Mouse (Mus musculus): ENCODE results near the gene Mark2. TPM values are rescaled to one million over a fixed set of nuclear protein-coding genes. Genes with fewer than 3 reads are reported as not detected.

The Mark2 gene
- polyA plus RNA-seq, 1 experiment from 2014 or later: 58.4 TPM

DNA sequence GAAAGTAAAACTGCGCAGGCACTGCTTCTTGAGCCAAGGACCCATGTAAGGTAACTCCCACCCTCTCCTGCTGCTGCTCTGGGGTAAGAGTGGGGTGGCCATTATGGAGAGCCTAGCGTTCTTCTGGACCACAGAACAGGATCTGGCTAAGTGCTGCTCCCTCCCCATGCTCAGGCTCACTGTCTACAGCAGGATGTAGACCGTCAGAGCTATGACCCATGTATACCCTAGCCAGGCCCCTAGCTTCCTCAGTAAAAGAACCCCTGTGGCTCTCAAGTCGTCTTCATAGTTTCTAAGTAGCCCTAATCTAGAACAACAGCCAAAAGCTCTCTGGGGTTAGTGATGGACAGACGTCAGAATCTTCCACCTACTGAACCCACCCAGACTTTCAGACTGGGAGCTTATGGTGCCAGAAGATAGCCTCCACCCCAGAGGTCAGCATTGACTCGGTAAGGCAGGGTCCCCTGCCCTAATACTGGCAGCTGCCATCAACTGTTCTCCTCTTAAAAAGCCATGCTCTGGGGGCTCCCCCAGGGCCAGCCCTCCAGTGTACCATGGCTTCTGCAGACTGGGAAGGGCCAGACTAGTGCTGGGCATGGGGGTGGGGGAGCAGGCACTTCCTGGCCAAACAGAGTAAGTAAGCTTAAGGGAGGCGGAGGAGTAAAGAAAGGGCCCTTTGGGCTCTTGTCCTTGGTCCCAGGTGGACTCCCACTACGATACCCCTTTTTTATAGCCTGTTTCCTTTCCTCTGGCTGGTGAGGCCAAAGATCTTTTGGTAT, 47.4 kb downstream of the Mark2 start:
- Histone ChIP-seq H3K27me3 (ENCODE audit: control insufficient read depth, insufficient read depth, low read length) (no peaks in the 10 kb centered on the region), H3K4me1 (ENCODE audit: control insufficient read depth, insufficient read depth, low read length) (peaks cover 5% of the 10 kb centered on the region; the same call in 1 of the 2 replicates), H3K9me3 (ENCODE audit: control insufficient read depth, low read length) (no peaks in the 10 kb centered on the region), H3K4me3 (ENCODE audit: low read depth, low read length) (no peak overlapping the region), H3K9ac (ENCODE audit: low read length) (no peak overlapping the region), H3K36me3 (ENCODE audit: control insufficient read depth, insufficient read depth, low read length) (no peaks in the 10 kb centered on the region), H3K27ac (ENCODE audit: low read depth, low read length) (no peak overlapping the region), H3K4me2 (ENCODE audit: low read depth) (no peak overlapping the region)
- 71% methylated on average over 8 of the region's 8 CpGs for WGBS
- DNase-seq (ENCODE audit: low spot score) (no peak), ATAC-seq (ENCODE audit: insufficient read depth, low FRiP score, low TSS enrichment) (no peak)

DNA sequence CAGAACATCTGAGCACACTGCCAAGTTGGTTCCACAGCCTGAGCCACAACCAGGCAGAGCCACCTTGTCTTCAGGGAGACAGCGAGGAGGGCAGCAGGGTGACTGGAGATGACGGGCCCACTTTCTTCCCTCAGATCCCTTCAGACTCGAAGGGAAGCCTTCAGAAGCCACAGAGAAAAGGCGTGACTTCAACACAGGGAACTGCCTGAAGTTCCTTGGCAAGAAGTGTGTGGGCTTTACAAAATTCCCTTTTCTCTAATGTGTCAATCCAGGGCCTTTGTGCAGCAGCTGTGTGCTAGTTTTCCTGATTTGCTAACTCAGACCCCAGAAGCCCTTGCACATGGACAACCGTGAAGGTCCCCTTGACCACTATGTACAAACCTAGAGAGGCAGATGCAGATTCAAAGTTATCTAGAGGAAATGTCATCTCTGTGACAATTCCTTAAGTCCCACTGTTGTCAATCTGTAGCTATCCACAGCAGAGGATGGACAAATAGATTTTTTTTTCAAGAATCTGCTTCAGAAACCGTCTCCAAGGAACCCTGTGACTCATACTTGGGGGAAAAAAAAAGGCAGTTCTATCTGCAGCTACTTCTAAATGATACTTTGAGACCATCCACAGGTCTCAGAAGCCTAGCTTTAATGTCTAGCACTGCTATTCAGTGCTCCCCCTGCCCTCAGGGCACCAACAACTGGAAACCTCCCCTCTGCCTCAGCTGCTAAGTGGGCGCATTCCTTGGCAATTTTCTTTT, 49.5 kb downstream of the Mark2 start:
- H3K9ac ChIP-seq (ENCODE audit: low read length): no peak overlapping the region
- H3K36me3 ChIP-seq (ENCODE audit: control insufficient read depth, insufficient read depth, low read length): 0 out of 2 replicates have a peak, but pooled peaks cover 2% of the 10 kb centered on the region
- H3K9me3 ChIP-seq (ENCODE audit: control insufficient read depth, low read length): no peaks in the 10 kb centered on the region
- no peaks in the 10 kb centered on the region for H3K27me3 ChIP-seq (ENCODE audit: control insufficient read depth, insufficient read depth, low read length)
- no peak overlapping the region for H3K4me2 ChIP-seq (ENCODE audit: low read depth)
- no peak overlapping the region for H3K4me3 ChIP-seq (ENCODE audit: low read depth, low read length)
- 84% methylated on average over 7 of the region's 7 CpGs for WGBS
- H3K27ac ChIP-seq (ENCODE audit: low read depth, low read length): no peak overlapping the region
- DNase-seq (ENCODE audit: low spot score): no peak
- H3K4me1 ChIP-seq (ENCODE audit: control insufficient read depth, insufficient read depth, low read length): peaks cover 5% of the 10 kb centered on the region; the same call in 1 of the 2 replicates
- ATAC-seq (ENCODE audit: insufficient read depth, low FRiP score, low TSS enrichment): no peak

DNA sequence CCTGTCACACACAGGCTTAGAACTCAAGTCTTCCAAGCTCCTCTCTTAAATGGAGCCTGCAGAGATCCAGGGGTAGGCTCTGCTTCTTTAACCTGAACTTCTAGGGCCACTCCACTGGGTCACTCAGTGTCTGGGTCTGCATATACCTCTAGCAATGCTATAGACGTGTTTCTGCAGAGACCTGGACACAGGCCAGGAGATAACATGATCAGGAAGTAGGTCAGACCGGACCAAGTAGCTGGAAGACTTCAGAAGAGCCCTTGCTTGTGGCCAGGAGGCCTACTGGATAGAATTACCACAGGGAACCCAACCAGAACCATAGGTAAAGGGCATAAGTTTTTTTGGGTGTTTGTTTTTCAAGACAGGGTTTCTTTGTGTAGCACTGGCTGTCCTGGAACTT, 51.9 kb downstream of the Mark2 start:
- DNase-seq (ENCODE audit: low spot score) (no peak), ATAC-seq (ENCODE audit: insufficient read depth, low FRiP score, low TSS enrichment) (no peak)
- H3K4me3 ChIP-seq (ENCODE audit: low read depth, low read length): no peak overlapping the region
- no peaks in the 10 kb centered on the region for H3K27me3 ChIP-seq (ENCODE audit: control insufficient read depth, insufficient read depth, low read length)
- WGBS: 78% methylated on average over 2 of the region's 2 CpGs
- peaks cover 7% of the 10 kb centered on the region for H3K36me3 ChIP-seq (ENCODE audit: control insufficient read depth, insufficient read depth, low read length)
- no peaks in the 10 kb centered on the region for H3K9me3 ChIP-seq (ENCODE audit: control insufficient read depth, low read length)
- peaks cover 5% of the 10 kb centered on the region; the same call in 1 of the 2 replicates for H3K4me1 ChIP-seq (ENCODE audit: control insufficient read depth, insufficient read depth, low read length)
- H3K27ac ChIP-seq (ENCODE audit: low read depth, low read length): no peak overlapping the region
- H3K9ac ChIP-seq (ENCODE audit: low read length): no peak overlapping the region
- H3K4me2 ChIP-seq (ENCODE audit: low read depth): no peak overlapping the region

DNA sequence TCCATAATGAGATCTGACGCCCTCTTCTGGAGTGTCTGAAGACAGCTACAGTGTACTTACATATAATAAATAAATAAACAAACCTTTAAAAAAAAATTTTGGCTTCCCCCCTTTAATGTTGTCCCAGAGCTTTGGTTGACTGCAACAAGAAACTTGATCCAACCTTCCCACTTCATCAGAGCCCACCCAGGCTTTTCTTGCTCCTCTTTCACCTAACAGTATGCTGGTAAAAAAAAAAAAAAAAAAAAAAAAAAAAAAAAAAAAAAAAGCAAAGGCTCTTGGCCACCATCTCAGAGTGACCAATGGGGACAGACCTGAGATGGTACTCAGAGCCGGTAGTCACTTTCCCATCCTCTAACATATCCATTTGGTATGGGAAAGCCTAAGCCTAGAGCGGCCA, 53.4 kb downstream of the Mark2 start:
- Histone ChIP-seq H3K36me3 (ENCODE audit: control insufficient read depth, insufficient read depth, low read length) (peaks cover 13% of the 10 kb centered on the region), H3K27me3 (ENCODE audit: control insufficient read depth, insufficient read depth, low read length) (no peaks in the 10 kb centered on the region), H3K27ac (ENCODE audit: low read depth, low read length) (no peak overlapping the region), H3K4me2 (ENCODE audit: low read depth) (no peak overlapping the region), H3K4me1 (ENCODE audit: control insufficient read depth, insufficient read depth, low read length) (peaks cover 5% of the 10 kb centered on the region; the same call in 1 of the 2 replicates), H3K4me3 (ENCODE audit: low read depth, low read length) (no peak overlapping the region), H3K9me3 (ENCODE audit: control insufficient read depth, low read length) (no peaks in the 10 kb centered on the region), H3K9ac (ENCODE audit: low read length) (no peak overlapping the region)
- WGBS: 77% methylated on average over 3 of the region's 3 CpGs
- ATAC-seq (ENCODE audit: insufficient read depth, low FRiP score, low TSS enrichment): no peak
- DNase-seq (ENCODE audit: low spot score): no peak

DNA sequence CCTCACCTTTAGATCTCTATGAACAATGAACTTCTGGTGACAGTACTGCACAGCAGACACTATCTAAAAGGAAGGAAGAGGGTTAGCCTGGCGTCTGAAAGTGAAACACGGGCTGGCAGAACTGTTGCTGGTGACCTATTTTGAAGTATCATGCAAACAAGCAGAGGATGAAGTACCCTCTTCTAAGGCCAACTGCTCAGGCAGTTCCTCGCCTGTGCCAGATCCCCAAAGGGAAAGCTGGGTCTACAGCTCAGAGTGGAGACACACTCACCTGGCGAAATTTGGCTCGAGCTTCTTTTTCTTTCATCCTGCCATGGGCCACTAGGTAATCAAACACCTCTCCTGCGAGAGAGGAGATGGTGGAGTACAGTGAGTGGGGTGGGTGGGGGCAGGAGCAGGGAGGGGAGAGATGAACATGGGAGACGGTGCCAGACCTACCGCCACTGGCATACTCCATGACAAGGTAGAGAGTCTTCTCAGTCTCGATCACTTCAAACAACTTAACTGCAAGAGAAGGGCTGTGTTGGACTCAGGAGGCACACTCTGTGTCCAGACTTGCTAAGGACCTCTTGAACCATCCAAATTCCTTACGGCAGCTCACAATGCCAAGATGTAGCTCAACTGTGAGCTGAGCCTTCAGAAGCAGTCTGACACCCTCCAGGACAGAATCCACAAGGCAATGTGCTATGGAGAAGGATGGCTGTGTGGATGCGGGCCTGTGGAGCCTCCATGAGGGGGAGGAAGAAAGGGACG, 54.9 kb downstream of the Mark2 start:
- H3K4me2 ChIP-seq (ENCODE audit: low read depth): no peak overlapping the region
- no peak overlapping the region for H3K27ac ChIP-seq (ENCODE audit: low read depth, low read length)
- H3K36me3 ChIP-seq (ENCODE audit: control insufficient read depth, insufficient read depth, low read length): peaks cover 18% of the 10 kb centered on the region
- WGBS: 89% methylated on average over 12 of the region's 12 CpGs
- H3K4me1 ChIP-seq (ENCODE audit: control insufficient read depth, insufficient read depth, low read length): peaks cover under 1% of the 10 kb centered on the region; the same call in 1 of the 2 replicates
- H3K9ac ChIP-seq (ENCODE audit: low read length): no peak overlapping the region
- H3K4me3 ChIP-seq (ENCODE audit: low read depth, low read length): no peak overlapping the region
- DNase-seq (ENCODE audit: low spot score) (no peak), ATAC-seq (ENCODE audit: insufficient read depth, low FRiP score, low TSS enrichment) (no peak)
- no peaks in the 10 kb centered on the region for H3K9me3 ChIP-seq (ENCODE audit: control insufficient read depth, low read length)
- no peaks in the 10 kb centered on the region for H3K27me3 ChIP-seq (ENCODE audit: control insufficient read depth, insufficient read depth, low read length)

DNA sequence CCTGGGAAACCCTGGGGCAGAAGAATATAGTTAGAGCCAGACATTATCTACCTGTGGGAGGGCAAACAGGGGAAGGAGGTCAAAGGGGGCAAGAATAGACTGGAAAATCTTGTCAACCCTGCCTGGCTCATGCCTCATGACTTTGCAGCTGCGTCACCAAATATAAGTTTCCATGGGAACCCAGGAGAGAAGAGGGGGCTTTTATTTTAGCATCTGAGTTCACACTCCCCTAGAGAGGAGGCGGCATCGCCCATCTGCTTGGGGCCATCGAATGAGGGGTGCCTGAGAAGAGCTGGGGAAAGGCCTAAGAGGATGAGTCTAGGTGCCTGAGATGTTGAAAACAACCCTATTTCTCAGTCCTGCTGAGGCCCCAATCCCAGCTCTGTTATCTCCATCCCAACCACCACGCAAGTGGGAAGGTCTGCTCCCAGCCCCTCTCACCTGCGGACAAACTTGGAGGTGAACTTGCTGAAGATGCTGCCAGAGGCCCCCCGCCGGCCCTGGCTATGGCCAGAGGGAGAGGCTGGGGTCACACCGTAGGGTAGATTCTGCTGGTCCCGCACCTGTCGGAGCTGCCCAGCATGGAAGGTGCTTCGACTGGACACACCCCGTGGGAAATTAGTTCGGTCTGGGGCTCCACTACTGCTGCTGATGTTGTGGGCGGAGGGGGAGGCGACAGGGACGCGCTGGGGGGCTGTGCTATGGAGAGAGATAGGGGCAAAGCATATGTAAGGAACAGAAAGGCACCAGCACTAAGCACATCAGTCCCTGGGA, 60.9 kb downstream of the Mark2 start:
- ATAC-seq (ENCODE audit: insufficient read depth, low FRiP score, low TSS enrichment) (no peak), DNase-seq (ENCODE audit: low spot score) (no peak)
- Histone ChIP-seq H3K27me3 (ENCODE audit: control insufficient read depth, insufficient read depth, low read length) (no peaks in the 10 kb centered on the region), H3K4me3 (ENCODE audit: low read depth, low read length) (no peak overlapping the region), H3K4me1 (ENCODE audit: control insufficient read depth, insufficient read depth, low read length) (peaks cover 9% of the 10 kb centered on the region), H3K27ac (ENCODE audit: low read depth, low read length) (no peak overlapping the region), H3K9me3 (ENCODE audit: control insufficient read depth, low read length) (no peaks in the 10 kb centered on the region), H3K9ac (ENCODE audit: low read length) (no peak overlapping the region), H3K36me3 (ENCODE audit: control insufficient read depth, insufficient read depth, low read length) (peaks cover 26% of the 10 kb centered on the region), H3K4me2 (ENCODE audit: low read depth) (no peak overlapping the region)
- 90% methylated on average over 18 of the region's 18 CpGs for WGBS

DNA sequence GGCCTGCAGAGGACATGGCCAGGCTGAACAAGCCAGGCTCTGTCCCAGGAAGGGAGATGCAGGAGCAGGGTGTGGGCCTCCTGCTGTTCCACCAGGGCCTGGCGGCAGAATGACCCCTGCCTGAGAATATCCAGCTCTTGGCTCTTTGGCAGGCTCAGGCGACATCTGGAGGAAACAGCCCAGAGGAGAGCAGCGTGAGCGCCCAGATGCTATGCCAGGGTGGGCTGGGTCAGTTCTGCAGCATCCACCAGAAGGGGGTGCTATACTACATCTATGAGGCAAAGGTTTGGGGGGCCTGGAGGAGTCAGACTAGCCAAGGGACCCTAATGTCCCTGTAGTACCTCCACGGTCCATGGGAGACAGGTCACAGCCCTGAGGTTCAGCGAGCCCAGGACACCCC, 62.5 kb downstream of the Mark2 start:
- peaks cover 26% of the 10 kb centered on the region for H3K36me3 ChIP-seq (ENCODE audit: control insufficient read depth, insufficient read depth, low read length)
- no peak overlapping the region for H3K4me3 ChIP-seq (ENCODE audit: low read depth, low read length)
- WGBS: 43% methylated on average over 6 of the region's 6 CpGs
- H3K27ac ChIP-seq (ENCODE audit: low read depth, low read length): no peak overlapping the region
- peak; percentile 65 for DNase-seq (ENCODE audit: low spot score)
- ATAC-seq (ENCODE audit: insufficient read depth, low FRiP score, low TSS enrichment): peak; percentile 20; the same call in 1 of the 2 replicates
- H3K4me2 ChIP-seq (ENCODE audit: low read depth): no peak overlapping the region
- no peaks in the 10 kb centered on the region for H3K9me3 ChIP-seq (ENCODE audit: control insufficient read depth, low read length)
- H3K9ac ChIP-seq (ENCODE audit: low read length): no peak overlapping the region
- H3K4me1 ChIP-seq (ENCODE audit: control insufficient read depth, insufficient read depth, low read length): peaks cover 15% of the 10 kb centered on the region
- H3K27me3 ChIP-seq (ENCODE audit: control insufficient read depth, insufficient read depth, low read length): no peaks in the 10 kb centered on the region
